Mouse (Mus musculus): ENCODE data around the gene Ganc. TPM values are rescaled to one million over a fixed set of nuclear protein-coding genes. Genes with fewer than 3 reads are reported as not detected.

Ganc gene
- polyA plus RNA-seq, 1 experiment from 2014 or later, result 8.5 TPM

GRCm38 (mm10) chr2:120464732-120465396 lies 61.2 kb downstream of the Ganc start:
- ATAC-seq (ENCODE audit: insufficient read depth) (no peak), DNase-seq (no peak)
- H3K9ac ChIP-seq, result no peak overlapping the region
- 85% methylated on average over 2 of the region's 2 CpGs for WGBS
- no peak overlapping the region for H3K4me3 ChIP-seq (ENCODE audit: low read depth, low read length)
- no peak overlapping the region for H3K4me2 ChIP-seq
- H3K27me3 ChIP-seq (ENCODE audit: insufficient read depth, low read length), result no peaks in the 10 kb centered on the region
- H3K9me3 ChIP-seq (ENCODE audit: low read depth, low read length), result no peaks in the 10 kb centered on the region
- no peak overlapping the region for H3K27ac ChIP-seq (ENCODE audit: low read depth)
- H3K4me1 ChIP-seq (ENCODE audit: insufficient read depth), result no peaks in the 10 kb centered on the region
- no peaks in the 10 kb centered on the region for H3K36me3 ChIP-seq (ENCODE audit: insufficient read depth)
- TF ChIP-seq CTCF (IDR thresholded peaks at IDR 0.05; ENCODE audit: low read depth), result no peak

DNA sequence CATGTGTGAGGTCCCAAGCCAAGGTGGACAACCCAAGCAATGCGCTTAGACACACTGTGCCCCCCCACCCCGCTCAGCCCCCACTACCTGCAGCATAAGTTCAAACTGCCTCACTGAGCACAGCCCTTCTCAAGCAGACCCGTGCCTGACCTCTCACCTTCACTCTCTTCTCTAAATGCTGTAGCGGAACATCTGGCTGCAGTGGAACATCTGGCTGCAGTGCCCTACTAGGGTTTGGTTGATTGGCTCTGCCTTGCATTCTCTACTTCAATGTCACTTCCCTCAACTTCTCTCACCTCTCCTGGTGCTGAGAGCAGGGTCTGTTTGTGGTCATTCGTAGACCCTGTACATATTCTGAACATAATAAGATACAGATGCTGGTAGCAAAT lies 61.7 kb downstream of the Ganc start:
- Histone ChIP-seq H3K27ac (ENCODE audit: low read depth) (no peak overlapping the region), H3K27me3 (ENCODE audit: insufficient read depth, low read length) (no peaks in the 10 kb centered on the region), H3K9ac (no peak overlapping the region), H3K4me2 (no peak overlapping the region), H3K4me1 (ENCODE audit: insufficient read depth) (no peaks in the 10 kb centered on the region), H3K4me3 (ENCODE audit: low read depth, low read length) (no peak overlapping the region), H3K9me3 (ENCODE audit: low read depth, low read length) (no peaks in the 10 kb centered on the region), H3K36me3 (ENCODE audit: insufficient read depth) (no peaks in the 10 kb centered on the region)
- DNase-seq, result no peak
- no peak for TF ChIP-seq CTCF (IDR thresholded peaks at IDR 0.05; ENCODE audit: low read depth)
- 76% methylated on average over 5 of the region's 5 CpGs for WGBS
- ATAC-seq (ENCODE audit: insufficient read depth), result no peak

DNA sequence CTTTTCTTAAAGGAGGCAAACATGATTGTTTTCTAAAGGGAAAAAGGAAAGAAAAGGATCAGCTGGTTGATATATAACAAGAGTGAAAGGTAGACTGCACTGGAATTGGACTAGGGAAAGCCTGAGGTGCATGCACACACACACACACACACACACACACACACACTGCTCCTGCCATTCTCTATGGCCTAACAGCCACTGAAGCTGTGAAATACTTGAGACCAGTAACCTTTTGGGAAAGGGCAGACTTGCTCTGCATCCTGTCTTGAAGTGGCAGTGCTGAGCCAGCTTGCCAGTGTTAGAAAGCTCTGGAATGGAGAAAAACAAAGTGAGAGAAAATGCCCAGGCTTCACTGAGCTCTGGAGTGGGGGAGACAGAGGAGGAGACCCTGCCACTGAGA lies 64.3 kb downstream of the Ganc start:
- no peak overlapping the region for H3K4me3 ChIP-seq (ENCODE audit: low read depth, low read length)
- no peak overlapping the region for H3K9ac ChIP-seq
- no peak for DNase-seq
- no peaks in the 10 kb centered on the region for H3K36me3 ChIP-seq (ENCODE audit: insufficient read depth)
- ATAC-seq (ENCODE audit: insufficient read depth), result no peak
- TF ChIP-seq CTCF (IDR thresholded peaks at IDR 0.05; ENCODE audit: low read depth), result no peak
- H3K4me2 ChIP-seq, result no peak overlapping the region
- no peaks in the 10 kb centered on the region for H3K4me1 ChIP-seq (ENCODE audit: insufficient read depth)
- no peaks in the 10 kb centered on the region for H3K9me3 ChIP-seq (ENCODE audit: low read depth, low read length)
- no peaks in the 10 kb centered on the region for H3K27me3 ChIP-seq (ENCODE audit: insufficient read depth, low read length)
- no peak overlapping the region for H3K27ac ChIP-seq (ENCODE audit: low read depth)

DNA sequence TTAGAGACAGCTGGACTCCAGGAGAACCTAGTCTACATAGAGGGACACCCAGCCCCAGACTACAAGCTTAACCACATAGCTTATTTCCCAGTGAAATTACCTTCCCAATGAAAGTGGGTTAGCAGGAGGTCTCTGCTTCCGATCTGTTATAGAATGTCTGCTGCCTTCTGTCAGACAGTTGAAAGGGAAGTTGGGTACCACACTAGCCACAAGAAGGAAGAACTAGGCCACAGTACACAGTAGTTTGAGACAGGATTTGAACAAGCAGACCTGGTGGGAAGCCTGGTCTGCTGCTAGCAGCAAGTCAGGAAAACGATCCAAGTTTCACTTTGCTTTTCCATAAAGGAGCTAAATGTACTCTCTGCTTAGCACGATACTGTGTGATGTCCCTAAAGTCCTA lies 65.5 kb downstream of the Ganc start:
- WGBS, result 76% methylated on average over 3 of the region's 3 CpGs
- no peak for TF ChIP-seq CTCF (IDR thresholded peaks at IDR 0.05; ENCODE audit: low read depth)

GRCm38 (mm10) chr2:120469715-120470114 lies 66.0 kb downstream of the Ganc start:
- no peaks in the 10 kb centered on the region for H3K9me3 ChIP-seq (ENCODE audit: low read depth, low read length)
- no peak overlapping the region for H3K4me3 ChIP-seq (ENCODE audit: low read depth, low read length)
- H3K4me1 ChIP-seq (ENCODE audit: insufficient read depth), result no peaks in the 10 kb centered on the region
- H3K27me3 ChIP-seq (ENCODE audit: insufficient read depth, low read length), result no peaks in the 10 kb centered on the region
- no peak overlapping the region for H3K9ac ChIP-seq
- no peak for DNase-seq
- no peak for ATAC-seq (ENCODE audit: insufficient read depth)
- H3K4me2 ChIP-seq, result no peak overlapping the region
- no peak for TF ChIP-seq CTCF (IDR thresholded peaks at IDR 0.05; ENCODE audit: low read depth)
- no peak overlapping the region for H3K27ac ChIP-seq (ENCODE audit: low read depth)
- WGBS, result 88% methylated on average over 10 of the region's 10 CpGs
- no peaks in the 10 kb centered on the region for H3K36me3 ChIP-seq (ENCODE audit: insufficient read depth)

More for the DNA sequence above, 65.5 kb downstream of the Ganc start:
- Histone ChIP-seq H3K4me2 (no peak overlapping the region), H3K36me3 (ENCODE audit: insufficient read depth) (no peaks in the 10 kb centered on the region), H3K4me1 (ENCODE audit: insufficient read depth) (no peaks in the 10 kb centered on the region), H3K27ac (ENCODE audit: low read depth) (no peak overlapping the region), H3K27me3 (ENCODE audit: insufficient read depth, low read length) (no peaks in the 10 kb centered on the region), H3K4me3 (ENCODE audit: low read depth, low read length) (no peak overlapping the region), H3K9me3 (ENCODE audit: low read depth, low read length) (no peaks in the 10 kb centered on the region), H3K9ac (no peak overlapping the region)
- no peak for ATAC-seq (ENCODE audit: insufficient read depth)
- no peak for DNase-seq

GRCm38 (mm10) chr2:120470856-120471255 lies 67.2 kb downstream of the Ganc start:
- no peak for ATAC-seq (ENCODE audit: insufficient read depth)
- 73% methylated on average over 4 of the region's 4 CpGs for WGBS
- no peak for DNase-seq
- Histone ChIP-seq H3K9me3 (ENCODE audit: low read depth, low read length) (no peaks in the 10 kb centered on the region), H3K4me3 (ENCODE audit: low read depth, low read length) (no peak overlapping the region), H3K4me2 (no peak overlapping the region), H3K36me3 (ENCODE audit: insufficient read depth) (no peaks in the 10 kb centered on the region), H3K9ac (no peak overlapping the region), H3K27me3 (ENCODE audit: insufficient read depth, low read length) (no peaks in the 10 kb centered on the region), H3K4me1 (ENCODE audit: insufficient read depth) (no peaks in the 10 kb centered on the region), H3K27ac (ENCODE audit: low read depth) (no peak overlapping the region)
- no peak for TF ChIP-seq CTCF (IDR thresholded peaks at IDR 0.05; ENCODE audit: low read depth)

GRCm38 (mm10) chr2:120476277-120477087 lies 72.8 kb downstream of the Ganc start:
- WGBS, result 79% methylated on average over 13 of the region's 13 CpGs
- H3K9me3 ChIP-seq (ENCODE audit: low read depth, low read length), result no peaks in the 10 kb centered on the region
- H3K36me3 ChIP-seq (ENCODE audit: insufficient read depth), result no peaks in the 10 kb centered on the region
- H3K4me3 ChIP-seq (ENCODE audit: low read depth, low read length), result no peak overlapping the region
- no peak for DNase-seq
- H3K27me3 ChIP-seq (ENCODE audit: insufficient read depth, low read length), result no peaks in the 10 kb centered on the region
- no peak overlapping the region for H3K4me2 ChIP-seq
- no peak for TF ChIP-seq CTCF (IDR thresholded peaks at IDR 0.05; ENCODE audit: low read depth)
- H3K4me1 ChIP-seq (ENCODE audit: insufficient read depth), result no peaks in the 10 kb centered on the region
- H3K27ac ChIP-seq (ENCODE audit: low read depth), result no peak overlapping the region
- no peak overlapping the region for H3K9ac ChIP-seq
- ATAC-seq (ENCODE audit: insufficient read depth), result no peak
